Mouse (Mus musculus): ENCODE measurements at regions not wholly inside any gene's neighbourhood (a gene's known extent, or its start where the extent isn't known, plus 50 kb on each side); places are given as distances from the start of the nearest gene placed in this dataset.

- TF ChIP-seq POLR2A (IDR thresholded peaks at IDR 0.05; ENCODE audit: insufficient read length, low read depth) = no peak
- TF ChIP-seq TCF12 (IDR thresholded peaks at IDR 0.05; ENCODE audit: insufficient read depth, poor library complexity, severe bottlenecking) = no peak
- TF ChIP-seq MYOD1 (IDR thresholded peaks at IDR 0.05; ENCODE audit: control insufficient read depth in 1 of 3, insufficient read length in 2 of 3, low read depth in 2 of 3) = no peak
- TF ChIP-seq E2F4 (IDR thresholded peaks at IDR 0.05; ENCODE audit: insufficient read depth) = no peak
- TF ChIP-seq MYOG (IDR thresholded peaks at IDR 0.05; ENCODE audit: control insufficient read depth in 1 of 3, insufficient read depth in 1 of 3, insufficient read length in 2 of 3, low read depth in 2 of 3) = no peak
Observed at GRCm38 (mm10) chr4:105956516-105956915, 166.8 kb downstream of the Gm12728 start.

Data from myocyte (in vitro differentiated cells).